Mouse (Mus musculus): Measurements from ENCODE around the gene Trmt1.

The Trmt1 gene

GRCm38 (mm10) chr8:84708774-84709475 is 22.8 kb downstream of the Trmt1 start:
- peak; percentile 79 to 88 for DNase-seq (ENCODE audit: low spot score in 2 of 2)

- DNase-seq (ENCODE audit: low spot score in 2 of 2): no peak
These were observed 23.8 kb downstream of the Trmt1 start for GRCm38 (mm10) chr8:84709931-84710330.

- DNase-seq (ENCODE audit: low spot score in 2 of 2): no peak
These were observed 25.2 kb downstream of the Trmt1 start for GRCm38 (mm10) chr8:84711312-84711711.

GRCm38 (mm10) chr8:84711933-84712758 is 26.0 kb downstream of the Trmt1 start:
- no peak for DNase-seq (ENCODE audit: low spot score in 2 of 2)

- no peak for DNase-seq (ENCODE audit: low spot score in 2 of 2)
These were observed 26.6 kb downstream of the Trmt1 start for GRCm38 (mm10) chr8:84712759-84713120.

- DNase-seq (ENCODE audit: low spot score in 2 of 2): no peak
These were observed 27.3 kb downstream of the Trmt1 start for GRCm38 (mm10) chr8:84713381-84713780.

- no peak for DNase-seq (ENCODE audit: low spot score in 2 of 2)
These were observed 28.1 kb downstream of the Trmt1 start for GRCm38 (mm10) chr8:84714161-84714560.

- no peak for DNase-seq (ENCODE audit: low spot score in 2 of 2)
These were observed 29.9 kb downstream of the Trmt1 start for GRCm38 (mm10) chr8:84715893-84716468.

GRCm38 (mm10) chr8:84716790-84717189 is 30.7 kb downstream of the Trmt1 start:
- no peak for DNase-seq (ENCODE audit: low spot score in 2 of 2)

- DNase-seq (ENCODE audit: low spot score in 2 of 2): no peak
These were observed 32.4 kb downstream of the Trmt1 start for GRCm38 (mm10) chr8:84718476-84718875.

GRCm38 (mm10) chr8:84718959-84719690 is 33.0 kb downstream of the Trmt1 start:
- no peak for DNase-seq (ENCODE audit: low spot score in 2 of 2)

- DNase-seq (ENCODE audit: low spot score in 2 of 2): no peak
These were observed 36.4 kb downstream of the Trmt1 start for GRCm38 (mm10) chr8:84722530-84722849.

- DNase-seq (ENCODE audit: low spot score in 2 of 2): peak; percentile 79 to 80
These were observed 36.9 kb downstream of the Trmt1 start, which contains the start of gene G430095P16Rik for GRCm38 (mm10) chr8:84722850-84723570. Gene G430095P16Rik, plus strand, starts transcription at chr8:84723007.

- DNase-seq (ENCODE audit: low spot score in 2 of 2): no peak
These were observed 37.4 kb downstream of the Trmt1 start for GRCm38 (mm10) chr8:84723571-84723900.

GRCm38 (mm10) chr8:84724683-84725082 is 38.6 kb downstream of the Trmt1 start:
- DNase-seq (ENCODE audit: low spot score in 2 of 2): no peak

GRCm38 (mm10) chr8:84725246-84725940 is 39.3 kb downstream of the Trmt1 start:
- no peak for DNase-seq (ENCODE audit: low spot score in 2 of 2)

GRCm38 (mm10) chr8:84725941-84726259 is 39.8 kb downstream of the Trmt1 start:
- no peak for DNase-seq (ENCODE audit: low spot score in 2 of 2)

GRCm38 (mm10) chr8:84728474-84728873 is 42.4 kb downstream of the Trmt1 start:
- no peak for DNase-seq (ENCODE audit: low spot score in 2 of 2)

- no peak for DNase-seq (ENCODE audit: low spot score in 2 of 2)
These were observed 43.8 kb downstream of the Trmt1 start for GRCm38 (mm10) chr8:84729921-84730362.

- peak; percentile 66 to 67 for DNase-seq (ENCODE audit: low spot score in 2 of 2)
These were observed 44.6 kb downstream of the Trmt1 start for GRCm38 (mm10) chr8:84730541-84731370.
